Mouse (Mus musculus): ENCODE measurements around the gene Psmb1.
"Not testable (repeated sequence)": the region's sequence is repeated elsewhere in the genome, so short reads cannot be mapped to it uniquely, and the experiment has no call there.

The Psmb1 gene

GRCm38 (mm10) chr17:15499656-15500394, at the start of gene Psmb1, which contains the start of gene Tbp:
TSS of gene Psmb1 (minus strand) at chr17:15499751.
TSS of gene Tbp (plus strand) at chr17:15499888.
- peak; percentile 97 for DNase-seq

GRCm38 (mm10) chr17:15546440-15546839, 46.9 kb upstream of the Psmb1 start:
- no peak for DNase-seq

DNA sequence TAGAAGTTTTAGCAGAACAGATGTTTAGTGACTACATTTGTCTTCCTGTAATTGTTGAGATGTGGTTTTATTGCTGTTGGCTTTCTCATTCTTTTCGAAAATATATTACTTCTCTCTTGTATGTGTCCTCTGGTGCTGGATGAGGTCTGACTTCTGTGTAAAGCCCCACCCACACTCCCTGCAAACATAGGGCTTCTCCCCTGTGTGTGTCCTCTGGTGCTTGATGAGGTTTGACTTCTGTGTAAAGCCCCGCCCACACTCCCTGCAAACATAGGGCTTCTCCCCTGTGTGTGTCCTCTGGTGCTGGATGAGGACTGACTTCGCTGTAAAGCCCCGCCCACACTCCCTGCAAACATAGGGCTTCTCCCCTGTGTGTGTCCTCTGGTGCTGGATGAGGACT, 44.3 kb upstream of the Psmb1 start:
- DNase-seq = not testable (repeated sequence)

DNA sequence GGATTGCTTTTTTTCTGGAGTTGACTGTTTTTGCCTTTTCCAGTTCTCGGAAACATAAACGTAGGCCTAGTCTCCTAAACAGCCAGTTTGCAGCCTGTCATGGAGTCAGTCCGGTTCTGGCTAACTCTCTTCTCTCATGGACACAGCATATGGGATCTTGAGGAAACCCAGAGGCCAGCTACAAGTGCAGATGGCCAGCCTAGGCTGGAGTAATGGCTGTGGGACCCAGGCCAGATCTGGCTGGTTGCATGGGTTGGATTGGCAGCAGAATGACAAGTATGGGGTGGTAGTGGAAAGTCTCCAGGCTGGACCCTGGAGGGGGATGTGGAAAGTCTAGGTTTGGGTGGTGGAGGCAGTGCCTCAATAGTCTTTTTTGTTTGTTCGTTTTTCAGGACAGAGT, 40.8 kb upstream of the Psmb1 start:
- DNase-seq = no peak

- no peak for DNase-seq
Observed at GRCm38 (mm10) chr17:15536457-15536904, 36.9 kb upstream of the Psmb1 start.

DNA sequence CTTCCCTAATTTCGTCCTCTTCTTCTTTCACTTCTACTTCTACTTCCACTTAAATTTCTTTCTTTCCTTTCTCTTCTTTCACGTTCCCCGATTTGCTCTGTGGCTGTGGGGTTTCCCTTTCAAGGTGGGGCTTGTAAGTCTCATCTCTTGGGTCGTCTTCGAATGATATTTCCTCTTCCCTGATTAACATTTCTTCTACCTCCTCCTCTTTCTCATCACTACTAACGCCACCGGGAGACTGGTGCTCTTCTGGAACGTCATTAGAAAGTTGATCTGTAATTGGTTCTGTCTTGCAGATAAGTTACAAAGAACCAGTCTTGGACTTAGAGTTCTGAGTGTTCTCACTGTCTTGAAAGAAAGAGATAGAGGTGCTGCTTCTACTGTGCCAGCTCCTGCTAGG, 36.4 kb upstream of the Psmb1 start:
- no peak for DNase-seq

DNA sequence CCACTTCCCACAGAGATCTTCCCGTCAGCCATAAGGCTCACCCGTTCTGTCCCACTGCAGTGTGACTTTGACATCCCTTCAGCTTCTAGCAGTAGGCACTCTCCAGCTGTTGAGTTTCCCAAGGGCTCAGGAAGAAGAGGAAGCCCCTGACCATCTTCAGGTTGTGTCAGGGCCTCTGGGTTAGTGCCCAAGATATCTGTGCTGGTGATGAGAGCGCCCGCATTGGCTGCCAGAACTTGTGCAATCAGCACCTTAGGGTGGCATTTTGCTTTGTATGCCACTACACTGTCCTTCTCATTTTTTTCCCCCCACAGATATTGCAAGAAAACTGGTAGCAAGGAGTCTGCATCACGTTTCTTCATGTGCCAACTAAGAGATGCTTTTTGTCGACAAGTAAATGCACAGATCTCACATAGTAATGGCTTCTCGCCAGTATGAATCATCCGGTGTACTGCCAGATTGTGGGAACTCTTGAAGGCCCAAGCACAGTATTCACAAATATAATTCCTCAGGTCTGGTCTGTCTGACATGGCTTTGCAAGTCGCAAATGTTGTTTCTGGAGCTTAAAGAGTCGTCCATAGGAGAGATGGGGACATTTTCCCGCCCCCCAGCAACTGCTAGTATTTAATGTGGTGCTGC, 35.7 kb upstream of the Psmb1 start:
- no peak for DNase-seq

DNA sequence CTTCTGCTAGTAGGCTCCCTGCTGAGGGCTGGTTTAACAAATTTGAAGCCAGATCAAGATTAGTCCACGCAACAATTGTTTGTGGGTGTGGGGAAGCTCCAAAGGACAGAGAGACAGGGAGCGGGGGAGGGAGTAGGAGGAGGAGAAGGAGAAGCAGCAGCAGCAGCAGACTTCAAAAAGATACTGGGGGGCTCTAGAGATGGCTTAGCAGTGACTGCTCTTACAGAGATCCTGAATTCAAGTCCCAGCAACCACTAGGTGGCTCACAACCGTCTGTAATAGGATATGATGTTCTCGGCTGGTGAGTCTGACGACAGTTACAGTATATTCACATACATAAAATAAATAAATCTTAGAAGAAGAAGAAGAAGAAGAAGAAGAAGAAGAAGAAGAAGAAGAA, 30.6 kb upstream of the Psmb1 start:
- DNase-seq = peak; percentile 57

DNA sequence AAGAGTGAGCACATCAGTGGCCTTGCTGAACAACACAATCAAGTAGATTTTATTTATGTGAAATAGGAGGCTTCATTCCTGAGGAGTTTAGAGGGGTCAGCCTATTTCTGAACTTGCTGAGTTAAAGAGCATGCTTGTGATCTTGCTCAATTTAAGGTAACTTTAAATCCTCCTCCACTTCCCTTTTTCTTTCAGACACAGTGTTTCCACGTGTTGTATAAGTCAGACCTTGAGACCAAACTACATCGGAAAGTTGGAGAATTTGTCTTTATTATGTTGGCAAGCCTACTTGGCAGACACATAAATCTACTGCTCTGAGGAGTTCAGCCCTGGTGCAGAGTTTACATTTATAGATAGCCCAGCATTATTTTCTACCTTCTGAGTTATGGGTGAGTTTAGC, 29.3 kb upstream of the Psmb1 start:
- DNase-seq = no peak

DNA sequence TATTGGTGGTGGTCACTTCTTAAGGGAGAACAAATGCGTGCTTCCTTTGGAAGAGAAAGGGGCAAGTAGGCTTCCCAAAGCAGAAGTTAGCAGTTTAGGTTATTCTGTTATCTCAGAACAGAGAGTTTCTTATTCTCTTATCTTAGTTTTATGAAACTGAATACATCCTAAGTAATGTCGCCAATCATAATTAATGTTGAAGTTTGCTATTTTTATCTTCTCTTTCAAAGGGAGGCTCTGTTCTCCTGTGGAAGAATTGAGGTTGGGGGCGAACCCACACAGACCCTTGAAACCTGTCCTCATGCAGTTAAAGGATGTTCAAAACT, 28.2 kb upstream of the Psmb1 start:
- no peak for DNase-seq

- DNase-seq = peak; percentile 84
Observed at GRCm38 (mm10) chr17:15526986-15527810, 27.6 kb upstream of the Psmb1 start, which contains the start of gene Pdcd2. TSS of gene Pdcd2 (minus strand) at chr17:15527301.

DNA sequence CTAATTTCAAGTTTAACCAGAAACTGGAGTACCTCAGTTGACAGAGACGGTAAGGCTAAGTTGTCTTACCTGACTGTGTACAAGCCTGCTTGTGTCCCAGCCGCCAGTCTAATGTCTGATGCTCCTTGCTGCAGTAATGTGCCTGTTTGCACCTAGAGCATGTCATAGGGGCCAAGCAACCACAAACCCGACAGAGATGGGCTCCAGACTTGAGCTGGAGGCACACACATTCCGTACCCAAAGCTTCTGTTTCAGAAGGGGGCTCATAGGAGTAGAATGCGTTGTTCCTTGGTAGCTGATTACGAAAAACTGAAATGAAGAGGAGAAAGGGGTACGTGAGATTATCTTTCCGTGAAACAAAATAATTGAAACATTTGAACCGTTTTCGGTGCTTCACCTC, 26.8 kb upstream of the Psmb1 start:
- no peak for DNase-seq

GRCm38 (mm10) chr17:15518766-15519165, 19.2 kb upstream of the Psmb1 start:
- no peak for DNase-seq

GRCm38 (mm10) chr17:15518186-15518585, 18.6 kb upstream of the Psmb1 start:
- no peak for DNase-seq

DNA sequence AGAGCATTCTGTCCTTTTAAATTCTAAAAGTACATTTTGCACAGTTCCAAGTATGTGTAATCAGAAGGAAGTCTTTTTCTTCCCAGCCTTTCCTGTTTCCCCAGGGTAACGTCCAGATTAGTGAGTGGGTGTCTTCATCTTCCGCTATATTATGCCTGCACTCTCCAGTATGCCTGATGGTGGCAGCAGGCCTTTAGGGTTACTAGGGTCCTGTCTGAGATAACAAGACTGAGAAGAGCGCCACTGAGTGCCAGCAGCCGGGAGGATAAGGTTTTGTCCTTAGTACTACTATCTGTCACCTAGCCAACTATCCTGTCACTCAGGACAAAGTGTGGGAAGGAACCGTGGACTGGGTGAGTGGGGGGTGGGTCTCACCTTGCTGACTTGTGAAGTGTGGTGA, 18.2 kb upstream of the Psmb1 start:
- no peak for DNase-seq

GRCm38 (mm10) chr17:15510694-15511093, 11.1 kb upstream of the Psmb1 start:
- DNase-seq = no peak

GRCm38 (mm10) chr17:15498753-15499113, 818 bp downstream of the Psmb1 start:
- DNase-seq = peak; percentile 29

- DNase-seq = peak; percentile 97
Observed at GRCm38 (mm10) chr17:15497882-15498752, 1.4 kb downstream of the Psmb1 start.

- DNase-seq = no peak
Observed at GRCm38 (mm10) chr17:15490542-15490941, 9.0 kb downstream of the Psmb1 start.

DNA sequence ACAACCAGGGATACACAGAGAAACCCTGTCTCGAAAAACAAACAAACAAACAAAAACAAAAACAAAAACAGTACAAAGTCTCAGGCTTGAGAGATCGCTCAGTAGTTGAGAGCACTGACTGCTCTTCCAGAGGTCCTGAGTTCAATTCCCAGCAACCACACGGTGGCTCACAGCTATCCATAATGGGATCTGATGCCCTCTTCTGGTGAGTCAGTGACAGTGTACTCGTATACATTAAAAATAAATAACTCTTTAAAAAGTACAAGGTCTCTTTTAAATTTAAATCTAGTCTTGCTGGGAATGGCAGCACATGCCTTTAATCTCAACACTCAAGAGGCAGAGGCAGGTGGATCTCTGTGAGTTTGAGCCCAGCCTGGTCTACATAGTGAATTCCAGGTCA, 26.9 kb downstream of the Psmb1 start:
- DNase-seq = no peak

GRCm38 (mm10) chr17:15467669-15468068, 31.9 kb downstream of the Psmb1 start:
- peak; percentile 84 for DNase-seq

- no peak for DNase-seq
Observed at GRCm38 (mm10) chr17:15461921-15462495, 37.5 kb downstream of the Psmb1 start.

All from right cerebral cortex, postnatal 4 days (tissue).